Mouse (Mus musculus) midbrain, embryonic 15.5 days (tissue): ENCODE data around the gene Isg15. TPM values are rescaled to one million over a fixed set of nuclear protein-coding genes. Genes with fewer than 3 reads are reported as not detected.

Experiments
- ATAC-seq: fragments of 200-750 bp; cut with Nextera tagmentation; replicated peaks from 2 replicates; pipeline ENCODE4 v1.8.0; 2017; ENCODE audit warnings: moderate TSS enrichment
- H3K27ac ChIP-seq: fragments of 300-500 bp; sonication (generic); 2 replicates; pipeline ENCODE4 v1.5.1; 2015; ENCODE audit warnings: mild to moderate bottlenecking, inconsistent platforms
- H3K27me3 ChIP-seq: fragments of 300-500 bp; sonication (generic); replicated peaks from 2 replicates; pipeline ENCODE4 v1.6.1; 2015; ENCODE audit warnings: inconsistent platforms
- H3K36me3 ChIP-seq: fragments of 300-500 bp; sonication (generic); replicated peaks from 2 replicates; pipeline ENCODE4 v1.6.1; 2015; ENCODE audit warnings: inconsistent platforms
- H3K4me1 ChIP-seq: fragments of 300-500 bp; sonication (generic); 2 replicates; pipeline ENCODE4 v1.6.1; 2015; ENCODE audit warnings: inconsistent platforms
- H3K4me2 ChIP-seq: fragments of 300-500 bp; sonication (generic); 2 replicates; pipeline ENCODE4 v1.6.1; 2015; ENCODE audit warnings: inconsistent platforms, mild to moderate bottlenecking, moderate library complexity
- H3K4me3 ChIP-seq: fragments of 300-500 bp; sonication (generic); 2 replicates; pipeline ENCODE4 v1.5.1; 2015; ENCODE audit warnings: mild to moderate bottlenecking, inconsistent platforms
- H3K9ac ChIP-seq: fragments of 300-500 bp; sonication (generic); 2 replicates; pipeline ENCODE4 v1.6.1; 2015; ENCODE audit warnings: mild to moderate bottlenecking, inconsistent platforms
- H3K9me3 ChIP-seq: fragments of 300-500 bp; sonication (generic); 2 replicates; pipeline ENCODE4 v1.6.1; 2016; ENCODE audit warnings: inconsistent platforms
- WGBS: fragments of 180-500 bp; shearing (Covaris S2); methylation state at CpG from one replicate; pipeline ENCODE4 v1.1.7; 2015; ENCODE audit warnings: mixed read lengths; 5-methylcytosine and 5-hydroxymethylcytosine counted together
- polyA plus RNA-seq: library from polyadenylated mRNA; unstranded; fragments of >200 nt; fragmentation: Nextera tagmentation; extraction: Ambion mirVana; gene quantifications from 2 replicates; pipeline ENCODE4 v1.2.1, GENCODE M21; 2015

Isg15 gene
- polyA plus RNA-seq, 1 experiment from 2014 or later, result 2.2 TPM

DNA sequence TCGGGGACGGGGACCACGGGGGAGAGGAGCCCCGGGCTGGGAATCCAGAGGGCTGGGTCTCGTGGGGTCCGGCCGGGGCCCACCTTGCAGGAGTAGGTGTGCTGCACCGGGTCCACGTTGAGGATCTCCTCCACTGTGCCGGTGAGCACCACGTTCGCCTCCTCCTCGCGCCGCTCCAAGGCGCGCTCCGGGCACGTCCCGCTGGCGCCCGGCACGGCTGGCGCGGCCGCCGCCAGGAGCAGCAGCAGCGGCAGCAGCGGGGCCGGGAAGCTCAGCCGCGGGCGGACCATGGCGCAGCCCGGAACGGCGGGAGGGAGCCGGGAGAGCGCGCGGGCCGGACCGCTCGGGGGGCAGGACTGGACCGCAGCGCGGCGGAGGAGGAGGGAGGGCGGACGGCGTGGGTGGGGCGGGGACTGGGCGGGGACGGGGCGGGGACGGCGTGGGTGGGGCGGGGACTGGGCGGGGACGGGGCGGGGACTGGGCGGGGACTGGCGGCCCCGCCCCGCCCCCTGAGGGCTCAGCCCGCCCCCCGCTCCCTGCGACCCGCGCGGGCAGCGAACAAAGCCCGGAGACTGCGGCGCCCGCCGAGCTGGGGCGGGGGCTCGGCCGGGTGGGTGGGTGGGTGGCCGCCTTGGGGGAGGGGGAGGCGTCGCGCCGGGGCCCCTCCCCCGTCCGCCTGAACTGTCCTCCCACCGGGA lies 3.3 kb downstream of the Isg15 start, which contains the start of gene Agrn:
TSS of gene Agrn (minus strand) at position 358 of the 698 bp plus-strand sequence.
- Histone ChIP-seq H3K4me2 (peak within 1 kb of the TSS; percentile 75), H3K4me1 (peaks cover 44% of the 10 kb centered on the region), H3K27ac (peak within 1 kb of the TSS; percentile 91), H3K9me3 (no peaks in the 10 kb centered on the region), H3K9ac (peak within 1 kb of the TSS; percentile 81), H3K36me3 (0 out of 2 replicates have a peak, but pooled peaks cover 3% of the 10 kb centered on the region), H3K4me3 (peak within 1 kb of the TSS; percentile 94), H3K27me3 (no peaks in the 10 kb centered on the region; the same call in 1 of the 2 replicates)
- ATAC-seq, result peak; percentile 76
- WGBS, result under 1% methylated on average over 31 of the region's 88 CpGs

DNA sequence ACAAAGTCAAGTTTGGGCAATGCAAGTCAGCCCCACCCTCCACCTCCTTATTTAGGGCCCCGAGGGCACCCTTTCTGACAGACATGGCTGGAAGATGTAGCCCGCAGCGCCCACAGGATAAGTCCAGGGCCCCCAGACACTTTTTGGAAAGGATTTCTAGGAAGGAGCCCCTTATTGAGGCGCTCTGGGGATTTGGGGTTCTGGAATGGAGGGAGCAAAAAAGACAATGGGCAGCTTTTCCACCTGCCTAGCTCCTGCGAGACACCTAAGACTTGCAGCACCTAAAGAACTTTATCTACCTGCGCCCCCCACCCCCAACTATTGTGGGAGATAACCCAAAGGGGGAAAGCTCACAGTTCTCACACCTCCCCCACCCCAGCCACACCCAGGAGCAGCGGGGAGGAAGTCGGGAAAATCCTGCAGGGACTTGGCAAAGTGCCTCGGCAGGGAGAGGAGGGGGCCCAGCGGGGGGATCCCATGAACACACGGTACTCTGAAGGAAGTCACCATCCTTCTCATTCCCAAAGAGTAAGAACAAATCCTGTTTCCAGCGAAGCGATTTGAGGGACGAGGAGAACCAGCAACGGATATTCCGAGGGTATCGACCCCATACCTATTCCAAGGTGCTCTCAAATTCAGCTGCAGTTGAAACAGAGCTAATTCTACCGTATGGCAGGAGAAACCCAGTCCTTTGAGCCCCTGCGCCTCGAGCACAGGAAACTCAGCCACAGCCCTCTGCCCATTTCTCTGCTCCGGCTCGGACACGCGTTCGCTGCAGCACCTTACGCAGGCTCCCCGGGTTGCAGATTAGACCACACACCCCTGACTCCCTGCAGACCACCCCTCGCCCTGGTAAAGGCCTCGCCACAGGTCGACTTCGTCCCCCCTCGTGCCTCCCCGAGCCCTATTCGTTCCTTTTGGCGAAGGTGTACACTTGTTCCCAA lies 4.4 kb downstream of the Isg15 start:
- peak; percentile 6; the same call in 1 of the 2 replicates for ATAC-seq

DNA sequence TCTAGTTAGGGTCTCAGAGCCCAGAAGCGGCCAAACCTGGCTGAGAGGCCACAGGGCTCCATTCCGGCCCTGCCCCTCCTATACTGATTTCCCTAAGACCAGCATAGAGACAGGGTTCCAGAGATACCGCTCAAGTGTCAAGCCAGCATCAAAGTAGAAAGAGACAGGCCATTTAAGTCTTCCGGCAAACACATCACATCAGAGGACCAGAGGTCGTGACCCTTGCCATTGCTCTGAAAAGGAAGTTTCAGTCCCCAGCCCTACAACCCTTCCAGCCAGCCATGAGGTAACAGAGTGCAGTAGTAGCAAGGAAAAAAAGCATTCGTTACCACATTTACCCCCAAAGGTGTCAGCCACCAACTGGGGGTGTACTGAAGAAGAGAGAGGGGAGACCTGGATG lies 6.3 kb downstream of the Isg15 start:
- peaks cover 52% of the 10 kb centered on the region for H3K4me1 ChIP-seq
- WGBS, result 36% methylated on average over 6 of the region's 6 CpGs
- H3K27me3 ChIP-seq, result no peaks in the 10 kb centered on the region
- no peak for ATAC-seq
- no peak overlapping the region for H3K4me3 ChIP-seq
- 0 out of 2 replicates have a peak overlapping the region, but pooled peaks have one; percentile 2 for H3K4me2 ChIP-seq
- H3K9me3 ChIP-seq, result no peaks in the 10 kb centered on the region
- H3K36me3 ChIP-seq, result 0 out of 2 replicates have a peak, but pooled peaks cover 3% of the 10 kb centered on the region
- no peak overlapping the region for H3K9ac ChIP-seq
- H3K27ac ChIP-seq, result no peak overlapping the region

More for the DNA sequence above, 4.4 kb downstream of the Isg15 start:
- H3K4me3 ChIP-seq, result peak overlapping the region; percentile 94
- WGBS, result 3% methylated on average over 35 of the region's 35 CpGs
- H3K9ac ChIP-seq, result peak overlapping the region; percentile 81
- no peaks in the 10 kb centered on the region for H3K9me3 ChIP-seq
- 0 out of 2 replicates have a peak, but pooled peaks cover 3% of the 10 kb centered on the region for H3K36me3 ChIP-seq
- peaks cover 44% of the 10 kb centered on the region for H3K4me1 ChIP-seq
- peak overlapping the region; percentile 75 for H3K4me2 ChIP-seq
- H3K27me3 ChIP-seq, result no peaks in the 10 kb centered on the region
- peak overlapping the region; percentile 91 for H3K27ac ChIP-seq

DNA sequence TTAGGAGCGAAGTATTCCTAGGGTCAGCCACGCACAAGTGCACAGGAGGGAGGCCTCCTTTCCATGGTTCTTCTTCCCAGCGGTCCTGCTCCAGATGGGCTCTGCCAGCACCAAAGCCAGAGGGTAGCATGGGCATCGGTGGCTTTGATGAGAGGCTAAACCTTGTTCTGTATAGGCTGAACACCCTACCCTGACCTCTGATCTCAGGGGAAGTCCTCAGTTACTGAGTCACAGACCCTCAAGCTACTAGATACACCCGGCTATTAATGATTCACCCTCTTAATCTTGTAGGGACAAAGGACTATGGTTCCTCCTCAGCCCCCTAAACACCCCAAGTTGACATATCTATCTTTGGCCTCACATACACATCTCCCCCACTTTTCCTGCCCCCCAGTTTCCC lies 6.7 kb downstream of the Isg15 start:
- Histone ChIP-seq H3K9ac (no peak overlapping the region), H3K9me3 (no peaks in the 10 kb centered on the region), H3K4me1 (peaks cover 57% of the 10 kb centered on the region), H3K4me2 (no peak overlapping the region), H3K27me3 (no peaks in the 10 kb centered on the region), H3K27ac (no peak overlapping the region), H3K36me3 (0 out of 2 replicates have a peak, but pooled peaks cover 3% of the 10 kb centered on the region), H3K4me3 (no peak overlapping the region)
- no peak for ATAC-seq
- 62% methylated on average over 5 of the region's 5 CpGs for WGBS

DNA sequence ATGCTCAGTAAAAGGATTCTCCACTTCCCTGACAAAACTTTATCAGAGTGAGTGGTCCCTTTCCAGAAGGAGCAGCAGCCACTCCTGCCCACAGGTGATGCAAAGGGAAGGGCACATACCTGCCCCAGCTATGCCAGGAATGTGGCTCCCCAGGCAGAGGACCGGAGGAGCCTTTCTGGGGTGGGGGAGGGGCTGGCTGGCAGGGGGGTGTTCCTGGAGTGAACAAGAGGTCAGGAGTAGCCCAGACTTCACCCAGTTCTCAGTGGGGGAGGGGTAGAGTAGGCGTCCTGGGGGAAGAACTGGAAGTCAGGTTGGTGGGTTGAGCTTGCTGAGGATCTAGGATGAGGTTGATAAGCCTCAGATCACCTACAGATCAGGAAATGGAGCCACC lies 7.4 kb downstream of the Isg15 start:
- Histone ChIP-seq H3K27ac (0 out of 2 replicates have a peak overlapping the region, but pooled peaks have one; percentile 30), H3K4me1 (peaks cover 64% of the 10 kb centered on the region)

DNA sequence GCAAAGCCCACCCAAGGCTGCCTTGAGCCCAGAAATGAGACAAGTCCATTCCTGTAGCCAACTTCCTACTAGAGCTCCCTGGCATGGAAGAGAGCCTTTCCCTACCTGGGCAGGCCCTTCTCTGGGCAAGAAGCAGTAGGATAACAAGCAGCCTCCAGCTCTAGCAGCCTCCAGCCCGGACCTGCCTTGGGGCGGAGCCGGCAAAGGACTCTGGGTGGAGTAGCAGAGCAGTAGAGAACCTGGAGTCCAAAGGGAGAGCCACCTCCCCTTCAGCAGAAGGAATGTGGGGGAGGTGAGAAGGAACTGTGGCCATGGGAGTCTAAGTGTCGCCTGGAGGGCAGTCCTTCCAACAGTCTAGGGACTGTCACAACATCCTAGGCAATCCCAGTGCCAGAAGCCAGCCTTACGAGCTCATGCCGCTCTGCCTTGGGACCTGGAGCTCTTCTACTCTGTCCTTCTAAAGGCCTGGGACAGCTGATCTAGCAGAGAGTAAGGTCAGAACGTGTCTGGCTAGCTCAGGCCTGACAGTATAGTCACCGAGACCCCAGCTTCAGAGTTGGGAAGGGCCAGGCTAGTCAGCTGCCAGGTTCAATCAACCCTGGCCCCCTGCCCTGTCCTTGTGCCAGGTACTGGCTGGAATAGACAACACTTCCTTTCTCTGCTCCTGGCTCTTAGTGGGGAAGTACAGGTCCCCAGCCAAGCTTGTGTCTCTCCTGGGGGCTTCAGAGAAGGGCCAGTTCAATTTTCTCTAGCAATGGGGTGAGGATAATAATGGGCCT lies 8.0 kb downstream of the Isg15 start:
- Histone ChIP-seq H3K36me3 (0 out of 2 replicates have a peak, but pooled peaks cover 3% of the 10 kb centered on the region), H3K4me3 (no peak overlapping the region), H3K27me3 (no peaks in the 10 kb centered on the region), H3K4me2 (no peak overlapping the region), H3K27ac (peak overlapping the region; percentile 30; the same call in 1 of the 2 replicates), H3K9me3 (no peaks in the 10 kb centered on the region), H3K9ac (no peak overlapping the region), H3K4me1 (peaks cover 70% of the 10 kb centered on the region)
- WGBS, result 62% methylated on average over 8 of the region's 8 CpGs
- ATAC-seq, result no peak

More for the DNA sequence above, 7.4 kb downstream of the Isg15 start:
- Histone ChIP-seq H3K9me3 (no peaks in the 10 kb centered on the region), H3K4me3 (no peak overlapping the region), H3K36me3 (0 out of 2 replicates have a peak, but pooled peaks cover 3% of the 10 kb centered on the region), H3K9ac (no peak overlapping the region), H3K27me3 (no peaks in the 10 kb centered on the region), H3K4me2 (no peak overlapping the region)
- 14% methylated on average over 2 of the region's 2 CpGs for WGBS
- no peak for ATAC-seq

DNA sequence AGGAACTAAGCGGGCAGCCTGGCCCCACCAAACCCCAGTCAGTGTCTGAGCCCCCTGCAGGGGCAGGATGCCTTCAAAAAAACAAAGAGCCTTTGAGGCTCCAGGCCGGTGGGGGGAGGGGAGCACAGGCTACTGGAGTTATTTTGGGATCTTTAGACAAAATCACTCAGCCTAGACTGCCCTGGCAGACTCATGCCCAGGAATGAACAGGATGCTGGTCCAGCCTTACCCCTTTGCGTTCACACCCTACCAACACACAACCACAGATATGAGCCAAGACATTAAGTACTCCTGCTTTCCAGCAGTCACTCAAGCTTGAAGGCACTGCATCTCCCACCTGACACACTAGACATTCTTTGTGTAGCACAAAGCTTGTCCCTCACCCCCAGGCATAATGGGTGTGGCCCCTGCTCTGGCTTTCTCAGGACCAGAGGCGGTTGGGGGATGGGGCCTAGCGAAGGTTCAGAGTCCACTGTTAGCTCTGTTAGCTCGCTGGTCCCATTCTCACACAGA lies 11.8 kb downstream of the Isg15 start:
- Histone ChIP-seq H3K4me2 (peak overlapping the region; percentile 14), H3K36me3 (0 out of 2 replicates have a peak, but pooled peaks cover 3% of the 10 kb centered on the region), H3K27ac (peak overlapping the region; percentile 68), H3K4me1 (peaks cover 73% of the 10 kb centered on the region), H3K9me3 (no peaks in the 10 kb centered on the region), H3K4me3 (no peak overlapping the region), H3K9ac (peak overlapping the region; percentile 7; the same call in 1 of the 2 replicates), H3K27me3 (no peaks in the 10 kb centered on the region)
- WGBS, result 9% methylated on average over 6 of the region's 6 CpGs
- ATAC-seq, result peak; percentile 11; the same call in 1 of the 2 replicates

DNA sequence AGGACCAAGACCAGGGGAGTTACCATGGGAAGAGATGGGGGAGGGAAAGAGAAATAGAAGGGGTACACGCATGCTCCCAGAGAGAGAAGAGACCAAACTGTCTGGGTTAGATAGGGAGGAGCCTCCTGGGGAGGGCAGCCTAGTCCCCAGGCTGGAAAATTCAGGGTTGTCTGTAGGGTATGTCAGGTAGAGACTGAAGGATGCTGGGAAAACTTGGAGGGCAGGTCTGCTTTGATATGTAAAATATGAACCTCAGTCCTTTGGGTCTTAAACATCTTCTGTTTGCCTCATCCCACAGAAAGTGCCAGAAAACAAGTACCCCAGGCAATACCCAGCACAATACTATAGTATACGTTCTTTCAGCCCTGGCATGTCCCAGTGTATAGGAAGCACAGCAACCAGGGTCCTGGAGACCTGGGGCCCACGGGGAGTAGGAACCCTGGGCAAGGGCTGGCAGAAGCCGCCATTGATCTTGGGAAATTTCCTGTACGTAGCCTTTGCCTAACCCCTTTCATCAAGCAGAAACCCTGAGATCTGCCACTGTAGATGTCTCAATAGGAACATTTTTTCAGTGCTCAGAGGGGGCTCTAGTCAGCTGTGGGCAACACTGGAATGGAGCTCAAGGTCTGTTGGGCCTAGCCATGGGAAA lies 12.3 kb downstream of the Isg15 start:
- no peak overlapping the region for H3K9ac ChIP-seq
- ATAC-seq, result no peak

DNA sequence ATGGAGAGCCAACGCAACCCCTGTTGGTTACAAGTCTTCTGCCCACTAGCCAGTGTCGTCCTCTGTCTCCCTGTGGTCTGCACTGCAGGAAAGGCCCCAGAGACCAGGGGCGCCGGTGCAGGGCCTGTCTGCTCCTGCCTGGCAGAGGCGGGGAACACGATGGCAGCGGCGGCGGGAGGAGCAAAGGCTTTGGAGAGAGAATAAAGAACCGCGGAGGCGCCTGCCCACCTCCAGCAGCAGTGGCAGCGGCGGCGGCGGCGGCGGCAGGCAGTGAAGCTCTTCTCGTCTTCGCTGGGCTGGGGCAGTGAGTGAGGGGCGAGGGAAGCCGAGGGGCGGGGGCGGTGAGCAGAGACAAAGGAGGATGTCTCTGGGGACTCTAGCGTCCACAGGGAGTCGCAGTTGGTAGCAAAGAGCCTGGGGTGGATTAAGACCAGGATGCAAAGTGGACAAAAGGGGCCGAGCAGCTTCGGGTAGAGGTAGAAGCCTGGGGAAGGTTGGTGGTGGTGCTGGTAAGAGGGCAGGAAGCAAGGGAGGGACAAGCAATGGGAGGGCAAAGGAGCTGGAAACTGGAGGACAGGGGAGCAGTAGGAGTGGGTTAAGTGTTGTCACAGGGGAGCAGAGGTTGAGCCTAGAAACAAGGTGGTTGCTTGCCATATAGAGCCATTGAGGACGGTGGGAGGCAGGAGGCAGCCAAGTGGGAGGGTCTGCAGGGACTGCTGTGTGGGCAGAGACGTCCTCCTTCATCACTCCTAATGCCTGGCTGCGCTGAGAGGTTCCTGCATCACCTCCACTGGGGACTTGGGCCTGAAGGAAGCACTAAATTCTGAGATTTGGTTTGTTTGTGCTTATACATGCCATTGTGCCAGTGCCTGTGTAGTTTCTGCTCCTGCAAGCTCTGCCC lies 14.4 kb downstream of the Isg15 start:
- H3K4me2 ChIP-seq, result peak overlapping the region; percentile 76
- no peaks in the 10 kb centered on the region for H3K27me3 ChIP-seq
- ATAC-seq, result peak; percentile 62
- WGBS, result 2% methylated on average over 31 of the region's 31 CpGs
- H3K27ac ChIP-seq, result peak overlapping the region; percentile 95
- peaks cover 83% of the 10 kb centered on the region for H3K4me1 ChIP-seq
- peak overlapping the region; percentile 56 for H3K4me3 ChIP-seq
- H3K9me3 ChIP-seq, result no peaks in the 10 kb centered on the region
- no peaks in the 10 kb centered on the region for H3K36me3 ChIP-seq
- peak overlapping the region; percentile 79 for H3K9ac ChIP-seq

More for the DNA sequence above, 12.3 kb downstream of the Isg15 start:
- Histone ChIP-seq H3K27me3 (no peaks in the 10 kb centered on the region), H3K4me3 (no peak overlapping the region), H3K27ac (peak overlapping the region; percentile 68), H3K4me1 (peaks cover 73% of the 10 kb centered on the region), H3K9me3 (no peaks in the 10 kb centered on the region), H3K36me3 (0 out of 2 replicates have a peak, but pooled peaks cover 3% of the 10 kb centered on the region), H3K4me2 (peak overlapping the region; percentile 14; the same call in 1 of the 2 replicates)
- 31% methylated on average over 5 of the region's 5 CpGs for WGBS

DNA sequence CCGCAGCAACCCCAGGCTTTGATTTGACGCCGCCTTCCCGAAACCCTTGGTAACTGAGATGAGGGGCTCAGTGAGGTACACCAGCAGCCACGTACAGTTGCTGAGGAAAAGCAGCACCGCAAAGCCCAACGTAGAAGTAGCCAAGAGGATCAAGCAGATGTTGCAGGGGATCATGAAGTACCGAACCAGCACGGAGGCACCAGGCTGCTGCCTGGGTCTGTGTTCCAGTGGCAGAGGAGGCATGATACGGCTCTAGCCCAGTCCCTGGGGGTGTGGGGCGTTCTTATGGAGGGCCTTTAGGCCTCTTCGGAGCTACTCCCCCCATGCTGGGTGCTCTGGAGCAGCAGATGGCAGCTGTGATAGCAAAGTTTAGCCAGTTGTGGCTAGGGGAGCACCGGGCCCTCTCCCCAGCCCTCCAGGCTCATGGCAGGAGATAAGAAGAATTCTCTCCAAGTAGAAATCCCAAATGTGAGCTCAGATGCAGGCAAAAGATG lies 15.1 kb downstream of the Isg15 start:
- peak overlapping the region; percentile 56 for H3K4me3 ChIP-seq
- no peaks in the 10 kb centered on the region for H3K9me3 ChIP-seq
- H3K36me3 ChIP-seq, result no peaks in the 10 kb centered on the region
- peak overlapping the region; percentile 95 for H3K27ac ChIP-seq
- H3K4me1 ChIP-seq, result peaks cover 90% of the 10 kb centered on the region
- H3K9ac ChIP-seq, result peak overlapping the region; percentile 79
- WGBS, result 20% methylated on average over 13 of the region's 13 CpGs
- peak overlapping the region; percentile 76 for H3K4me2 ChIP-seq
- H3K27me3 ChIP-seq, result no peaks in the 10 kb centered on the region
- ATAC-seq, result peak; percentile 29
